Mouse (Mus musculus) myocyte (in vitro differentiated cells): ENCODE results near the gene Als2cl. TPM values are rescaled to one million over a fixed set of nuclear protein-coding genes. Genes with fewer than 3 reads are reported as not detected.

Source experiments
- H3K27me3 ChIP-seq: one replicate; pipeline ENCODE4 v1.6.1; 2011; ENCODE audit not compliant: control insufficient read depth, insufficient read depth, insufficient read length
- H3K36me3 ChIP-seq: one replicate; pipeline ENCODE4 v1.6.1; 2011; ENCODE audit not compliant: control insufficient read depth, insufficient read depth
- H3K4me2 ChIP-seq: one replicate; pipeline ENCODE4 v1.6.1; 2011; ENCODE audit warnings: low read depth, control low read depth
- H3K4me3 ChIP-seq: one replicate; pipeline ENCODE4 v1.5.1; 2011; ENCODE audit warnings: mild to moderate bottlenecking, control low read depth, moderate library complexity
- H3K79me2 ChIP-seq: one replicate; pipeline ENCODE4 v1.6.1; 2011; ENCODE audit not compliant: control insufficient read depth, insufficient read depth
- H3ac ChIP-seq: one replicate; pipeline ENCODE4 v1.6.1; 2011; ENCODE audit not compliant: control insufficient read depth, insufficient read length
- CEBPB ChIP-seq: IDR thresholded peaks from 2 replicates; pipeline ENCODE4 v1.6.1; 2011; ENCODE audit warnings: mild to moderate bottlenecking, moderate library complexity; ENCODE audit not compliant: poor library complexity, insufficient read depth, severe bottlenecking
- E2F4 ChIP-seq: IDR thresholded peaks from one replicate; pipeline ENCODE4 v1.6.1; 2011; ENCODE audit warnings: mild to moderate bottlenecking, control low read depth, moderate library complexity; ENCODE audit not compliant: insufficient read depth
- MAX ChIP-seq: IDR thresholded peaks from one replicate; pipeline ENCODE4 v1.6.1; 2011; ENCODE audit warnings: low read depth, mild to moderate bottlenecking, control low read depth
- MYOD1 ChIP-seq, 3 experiments: IDR thresholded peaks; one replicate each; pipeline ENCODE4 v1.6.1; 2011; ENCODE audit warnings: control low read depth in 2 of 3, low read depth in 2 of 3, mild to moderate bottlenecking in 2 of 3, moderate library complexity in 1 of 3; ENCODE audit not compliant: insufficient read length in 2 of 3, control insufficient read depth in 1 of 3
- MYOG ChIP-seq, 3 experiments: IDR thresholded peaks; one replicate each; pipeline ENCODE4 v1.6.1; 2011; ENCODE audit warnings: control low read depth in 2 of 3, low read depth in 2 of 3, mild to moderate bottlenecking in 2 of 3; ENCODE audit not compliant: insufficient read length in 2 of 3, control insufficient read depth in 1 of 3, insufficient read depth in 1 of 3
- POLR2A ChIP-seq: IDR thresholded peaks from one replicate; pipeline ENCODE4 v1.6.1; 2011; ENCODE audit warnings: low read depth, mild to moderate bottlenecking, control low read depth, moderate library complexity; ENCODE audit not compliant: insufficient read length
- POLR2AphosphoS2 ChIP-seq: IDR thresholded peaks from one replicate; pipeline ENCODE4 v1.6.1; 2011; ENCODE audit warnings: low read depth, control low read depth; ENCODE audit not compliant: insufficient read length
- REST ChIP-seq: IDR thresholded peaks from one replicate; pipeline ENCODE4 v1.6.1; 2011; ENCODE audit warnings: mild to moderate bottlenecking, control low read depth, moderate library complexity; ENCODE audit not compliant: insufficient read depth, insufficient read length
- SRF ChIP-seq: IDR thresholded peaks from one replicate; pipeline ENCODE4 v1.6.1; 2011; ENCODE audit warnings: low read depth; ENCODE audit not compliant: control insufficient read depth, insufficient read length
- TCF12 ChIP-seq: IDR thresholded peaks from one replicate; pipeline ENCODE4 v1.6.1; 2011; ENCODE audit warnings: mild to moderate bottlenecking, control low read depth; ENCODE audit not compliant: poor library complexity, insufficient read depth, severe bottlenecking
- TCF3 ChIP-seq: IDR thresholded peaks from one replicate; pipeline ENCODE4 v1.6.1; 2011; ENCODE audit warnings: low read depth, control low read depth; ENCODE audit not compliant: insufficient read length
- USF1 ChIP-seq: IDR thresholded peaks from one replicate; pipeline ENCODE4 v1.6.1; 2011; ENCODE audit warnings: low read depth, mild to moderate bottlenecking, control low read depth, moderate library complexity
- polyA plus RNA-seq: library from polyadenylated mRNA; unstranded; fragments of >200 nt; fragmentation: generic; extraction: Trizol; gene quantifications from one replicate; pipeline ENCODE4 v1.2.1, GENCODE M21; 2012; ENCODE audit warnings: missing spikeins

Als2cl gene
- polyA plus RNA-seq: 2.5 TPM

DNA sequence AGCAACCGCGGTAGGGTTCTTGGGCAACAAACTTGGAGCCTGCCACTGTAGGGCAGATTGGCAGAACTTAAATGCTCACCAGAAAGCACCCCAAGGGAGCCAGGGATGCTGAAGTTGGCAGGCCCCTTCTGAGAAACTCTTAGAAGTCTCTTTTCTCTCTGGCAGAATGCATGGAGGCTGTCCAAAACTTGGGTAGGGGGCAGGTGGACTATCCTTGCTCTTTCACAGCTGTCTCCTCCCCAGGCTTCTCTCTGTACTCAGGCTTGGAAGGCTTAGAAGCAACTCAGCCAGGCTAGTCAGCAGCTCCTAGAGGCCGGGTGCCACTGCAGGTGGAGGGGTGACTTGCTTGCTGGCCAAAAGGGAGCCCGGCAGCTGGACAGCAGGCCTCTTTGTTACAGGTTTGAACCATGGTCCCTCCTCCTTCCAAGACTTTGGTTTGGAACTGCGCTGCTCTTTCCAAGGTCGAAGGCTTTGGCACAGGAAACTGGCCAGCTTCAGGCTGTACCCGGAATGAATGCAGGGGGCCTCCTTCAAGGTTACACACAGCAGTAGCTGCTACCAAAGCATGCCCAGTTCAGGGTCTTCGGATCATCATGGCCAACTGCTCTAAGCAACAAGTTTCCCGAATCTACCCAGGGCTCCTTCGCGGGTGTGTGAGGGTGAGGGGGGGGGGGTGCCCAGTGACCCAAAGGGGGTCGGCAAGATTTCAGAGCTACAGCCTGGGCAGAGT, at the start of gene Als2cl:
Gene Als2cl (plus strand): TSS at position 680 of the 730 bp plus-strand sequence.
- Histone ChIP-seq H3K27me3 (peaks cover 12% of the 10 kb centered on the region), H3K4me3 (no peak within 1 kb of the TSS), H3K36me3 (no peaks in the 10 kb centered on the region), H3ac (no peak within 1 kb of the TSS), H3K4me2 (peak within 1 kb of the TSS; percentile 77), H3K79me2 (no peaks in the 10 kb centered on the region)
- TF ChIP-seq POLR2A (no peak), REST (no peak), MYOD1 (IDR thresholded peaks at IDR 0.05; ENCODE audit: control insufficient read depth in 1 of 3, insufficient read length in 2 of 3, low read depth in 2 of 3) (no peak), CEBPB (no peak)

DNA sequence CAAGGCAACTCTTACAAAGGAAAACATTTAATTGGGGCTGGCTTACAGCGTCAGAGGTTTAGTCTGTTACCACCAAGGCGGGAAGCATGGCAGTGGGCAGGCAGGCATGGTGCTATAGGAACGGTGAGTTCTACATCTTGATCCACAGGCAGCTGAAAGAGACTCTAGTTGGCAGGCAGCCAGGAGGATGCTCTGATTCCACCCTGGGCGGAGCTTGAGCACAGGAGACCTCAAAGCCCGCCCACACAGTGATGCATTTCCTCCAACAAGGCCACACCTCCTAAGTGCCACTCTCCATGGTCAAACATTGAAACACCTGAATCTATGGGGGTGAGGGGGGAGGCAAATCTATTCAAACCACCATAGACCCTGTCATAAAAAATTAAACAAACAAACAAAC, 46.6 kb upstream of the Als2cl start:
- no peak overlapping the region for H3ac ChIP-seq
- peaks cover 10% of the 10 kb centered on the region for H3K27me3 ChIP-seq
- TF ChIP-seq SRF (no peak), REST (no peak), TCF3 (no peak), POLR2A (no peak), MYOD1 (IDR thresholded peaks at IDR 0.05; ENCODE audit: control insufficient read depth in 1 of 3, insufficient read length in 2 of 3, low read depth in 2 of 3) (no peak), POLR2AphosphoS2 (no peak), CEBPB (no peak), USF1 (no peak), MAX (no peak), MYOG (IDR thresholded peaks at IDR 0.05; ENCODE audit: control insufficient read depth in 1 of 3, insufficient read depth in 1 of 3, insufficient read length in 2 of 3, low read depth in 2 of 3) (no peak), E2F4 (no peak), TCF12 (no peak)
- no peaks in the 10 kb centered on the region for H3K79me2 ChIP-seq
- no peak overlapping the region for H3K4me3 ChIP-seq
- no peak overlapping the region for H3K4me2 ChIP-seq
- H3K36me3 ChIP-seq: no peaks in the 10 kb centered on the region

DNA sequence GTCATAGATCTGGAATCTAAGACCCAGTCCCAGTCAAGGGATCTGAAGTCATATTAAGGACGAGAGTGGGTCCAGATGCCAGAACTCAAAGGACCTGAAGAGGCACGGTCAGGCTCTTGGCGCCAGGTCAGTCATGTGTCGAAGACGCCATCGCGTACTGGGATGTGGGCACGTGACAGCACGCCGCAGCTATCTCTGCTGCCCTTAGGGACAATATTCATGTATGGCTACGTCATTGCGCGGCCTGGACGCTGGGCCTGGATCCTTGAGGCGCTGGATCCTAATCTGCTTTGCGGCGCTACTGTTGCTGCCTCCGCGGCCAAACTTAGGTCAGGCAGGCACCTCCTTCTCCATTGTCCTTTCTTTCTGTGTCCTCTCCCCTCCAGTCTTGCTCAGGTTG, 45.3 kb upstream of the Als2cl start, which contains the start of gene Prss45:
Gene Prss45 (plus strand): TSS at position 178 of the 400 bp plus-strand sequence.
- Histone ChIP-seq H3ac (no peak within 1 kb of the TSS), H3K4me2 (no peak within 1 kb of the TSS), H3K36me3 (no peaks in the 10 kb centered on the region), H3K79me2 (no peaks in the 10 kb centered on the region), H3K4me3 (no peak within 1 kb of the TSS), H3K27me3 (no peaks in the 10 kb centered on the region)
- TF ChIP-seq USF1: no peak
- TF ChIP-seq E2F4: no peak
- no peak for TF ChIP-seq TCF3
- TF ChIP-seq MAX: no peak
- no peak for TF ChIP-seq POLR2A

DNA sequence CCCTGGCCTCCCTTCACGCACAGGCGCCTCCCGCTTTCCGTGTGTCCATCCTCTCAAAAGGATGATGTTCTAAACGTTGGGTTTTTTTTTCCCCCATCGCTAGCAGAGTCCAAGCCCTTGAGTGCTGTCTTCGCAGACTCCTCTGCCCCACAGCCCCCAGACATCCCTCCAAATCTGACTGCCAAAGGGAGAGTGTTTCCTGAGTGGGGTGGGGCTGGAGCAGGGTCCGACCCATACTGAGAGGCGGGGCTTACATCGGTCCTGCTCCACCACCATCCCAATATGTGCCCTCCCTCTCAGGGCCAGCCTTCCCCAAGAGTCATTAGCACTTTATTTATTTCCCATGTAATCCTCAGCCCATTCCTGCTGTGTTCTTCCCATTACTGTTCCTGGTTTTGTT, 44.7 kb upstream of the Als2cl start:
- no peaks in the 10 kb centered on the region for H3K36me3 ChIP-seq
- H3K4me2 ChIP-seq: no peak overlapping the region
- no peak for TF ChIP-seq TCF3
- no peaks in the 10 kb centered on the region for H3K79me2 ChIP-seq
- no peak overlapping the region for H3ac ChIP-seq
- H3K4me3 ChIP-seq: no peak overlapping the region
- H3K27me3 ChIP-seq: no peaks in the 10 kb centered on the region

DNA sequence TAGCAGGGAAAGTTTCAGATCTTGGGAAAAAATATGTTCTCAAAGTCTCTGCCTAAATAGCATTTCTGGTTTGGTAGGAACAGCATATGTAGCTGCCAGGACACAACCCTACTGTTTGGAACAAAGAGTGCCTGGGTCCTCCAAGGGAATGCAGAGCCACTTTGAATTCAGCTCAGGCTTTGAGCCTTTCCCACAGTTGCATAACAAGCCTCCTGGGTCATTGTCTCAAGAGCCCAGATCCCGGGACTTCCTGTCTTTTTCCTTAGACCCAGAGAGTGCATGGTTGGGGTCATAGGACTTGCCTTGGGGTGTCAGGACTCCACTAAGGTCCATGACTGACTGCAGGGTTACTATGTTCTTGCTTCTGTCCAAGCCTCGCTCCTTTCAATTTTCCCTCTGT, 43.6 kb upstream of the Als2cl start:
- Histone ChIP-seq H3K36me3 (no peaks in the 10 kb centered on the region), H3K27me3 (no peaks in the 10 kb centered on the region), H3K4me2 (no peak overlapping the region), H3K79me2 (no peaks in the 10 kb centered on the region), H3K4me3 (no peak overlapping the region), H3ac (no peak overlapping the region)
- TF ChIP-seq MAX: no peak

DNA sequence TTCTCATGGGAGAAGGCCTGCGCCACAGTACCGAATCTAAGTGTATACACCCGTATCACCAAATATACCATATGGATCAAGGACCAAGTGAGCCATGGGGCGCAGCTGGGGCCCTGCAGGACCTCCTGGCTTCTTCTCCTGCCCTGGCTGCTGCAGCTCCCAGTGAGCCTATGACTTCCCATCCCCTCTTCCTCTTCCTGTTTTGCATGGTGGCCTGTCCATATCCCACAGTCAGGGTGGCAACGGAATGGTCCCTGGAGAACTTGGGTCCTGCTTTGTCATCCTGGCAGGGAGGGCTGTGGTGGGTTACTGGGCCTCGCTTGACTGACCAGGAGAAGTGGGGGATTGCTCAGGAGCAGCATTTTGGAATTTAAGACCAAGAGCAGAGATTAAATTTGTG, 38.8 kb upstream of the Als2cl start:
- H3K4me2 ChIP-seq: no peak overlapping the region

More for the DNA sequence above, 38.8 kb upstream of the Als2cl start:
- Histone ChIP-seq H3K36me3 (no peaks in the 10 kb centered on the region), H3K79me2 (no peaks in the 10 kb centered on the region), H3ac (no peak overlapping the region), H3K27me3 (no peaks in the 10 kb centered on the region), H3K4me3 (no peak overlapping the region)
- TF ChIP-seq TCF12 (no peak), MYOD1 (IDR thresholded peaks at IDR 0.05; ENCODE audit: control insufficient read depth in 1 of 3, insufficient read length in 2 of 3, low read depth in 2 of 3) (no peak), USF1 (no peak), POLR2AphosphoS2 (no peak), SRF (no peak), REST (no peak), E2F4 (no peak), CEBPB (no peak), TCF3 (no peak), POLR2A (no peak), MYOG (IDR thresholded peaks at IDR 0.05; ENCODE audit: control insufficient read depth in 1 of 3, insufficient read depth in 1 of 3, insufficient read length in 2 of 3, low read depth in 2 of 3) (no peak), MAX (no peak)
